Mouse (Mus musculus): ENCODE data around the gene Ezr. TPM values are rescaled to one million over a fixed set of nuclear protein-coding genes. Genes with fewer than 3 reads are reported as not detected.

Ezr gene
- polyA plus RNA-seq, 1 experiment = 44.5 TPM

GRCm38 (mm10) chr17:6767771-6768170 is 14.8 kb downstream of the Ezr start:
- no peak for TF ChIP-seq POLR2A (IDR thresholded peaks at IDR 0.05; ENCODE audit: borderline replicate concordance, extremely low read depth, insufficient read depth, insufficient read length, poor library complexity, severe bottlenecking)
- TF ChIP-seq CTCF (IDR thresholded peaks at IDR 0.05; ENCODE audit: borderline replicate concordance, extremely low read depth, insufficient read depth, insufficient read length) = no peak
- DNase-seq (ENCODE audit: low read depth) = no peak

DNA sequence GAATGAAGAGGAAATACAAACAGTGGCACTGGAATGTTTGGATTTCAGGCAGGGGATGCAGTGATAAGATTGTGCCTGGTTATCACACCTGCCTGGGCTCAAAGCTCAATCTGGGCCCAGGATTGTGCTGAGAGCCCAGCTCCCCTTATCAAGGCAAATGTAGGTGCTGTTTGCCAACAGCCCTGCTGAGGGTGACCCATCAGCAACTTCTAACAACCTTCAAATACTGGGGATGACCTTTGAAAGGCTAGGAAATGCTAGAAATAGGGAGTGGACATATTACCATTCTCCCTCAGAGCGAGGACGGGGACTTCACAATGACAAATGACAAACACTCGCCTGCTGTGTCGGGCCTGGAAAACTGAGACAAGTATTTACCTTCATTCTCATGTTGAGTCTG is 15.8 kb downstream of the Ezr start:
- TF ChIP-seq CTCF (IDR thresholded peaks at IDR 0.05; ENCODE audit: borderline replicate concordance, extremely low read depth, insufficient read depth, insufficient read length) (no peak), POLR2A (IDR thresholded peaks at IDR 0.05; ENCODE audit: borderline replicate concordance, extremely low read depth, insufficient read depth, insufficient read length, poor library complexity, severe bottlenecking) (no peak)
- no peak for DNase-seq (ENCODE audit: low read depth)

GRCm38 (mm10) chr17:6765886-6766285 is 16.7 kb downstream of the Ezr start:
- TF ChIP-seq POLR2A (IDR thresholded peaks at IDR 0.05; ENCODE audit: borderline replicate concordance, extremely low read depth, insufficient read depth, insufficient read length, poor library complexity, severe bottlenecking) = no peak
- no peak for TF ChIP-seq CTCF (IDR thresholded peaks at IDR 0.05; ENCODE audit: borderline replicate concordance, extremely low read depth, insufficient read depth, insufficient read length)
- DNase-seq (ENCODE audit: low read depth) = no peak

DNA sequence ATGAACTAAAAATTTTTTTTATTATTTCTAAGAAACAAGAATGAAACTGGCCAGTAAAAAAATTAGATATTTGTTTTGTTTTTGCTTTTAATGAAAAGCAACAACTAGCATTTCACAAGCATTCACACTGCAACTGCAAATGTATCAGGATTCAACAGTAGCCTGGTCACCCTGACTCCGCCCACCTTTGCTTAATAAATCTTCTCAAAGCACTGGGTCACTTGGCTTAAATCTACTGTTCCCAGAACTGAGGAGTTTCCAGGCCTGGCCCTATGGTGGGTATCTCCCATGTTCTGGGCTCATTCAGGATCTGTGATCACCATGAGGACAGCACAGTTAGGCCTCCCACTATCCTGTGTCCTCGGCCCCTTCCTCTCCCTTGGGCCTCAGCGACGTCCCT is 17.9 kb downstream of the Ezr start:
- no peak for DNase-seq (ENCODE audit: low read depth)
- no peak for TF ChIP-seq POLR2A (IDR thresholded peaks at IDR 0.05; ENCODE audit: borderline replicate concordance, extremely low read depth, insufficient read depth, insufficient read length, poor library complexity, severe bottlenecking)
- TF ChIP-seq CTCF (IDR thresholded peaks at IDR 0.05; ENCODE audit: borderline replicate concordance, extremely low read depth, insufficient read depth, insufficient read length) = no peak

DNA sequence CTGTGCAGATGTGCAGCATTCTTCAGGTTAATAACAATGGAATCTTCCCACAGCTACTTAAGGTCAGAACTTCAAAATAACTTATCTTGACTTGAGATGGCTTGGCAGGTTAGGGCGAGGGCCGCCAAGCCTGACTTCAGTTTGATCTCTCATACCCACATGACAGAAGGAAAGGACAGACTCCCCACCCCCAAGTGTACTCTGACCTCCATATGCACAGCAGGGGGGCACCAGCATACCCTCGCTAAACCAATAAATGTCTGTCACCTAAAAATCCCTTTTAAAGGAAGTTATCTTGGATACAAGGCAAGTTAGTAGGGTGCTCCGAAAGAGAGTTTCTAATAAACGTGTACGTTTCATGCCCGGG is 18.4 kb downstream of the Ezr start:
- DNase-seq (ENCODE audit: low read depth) = no peak
- no peak for TF ChIP-seq CTCF (IDR thresholded peaks at IDR 0.05; ENCODE audit: borderline replicate concordance, extremely low read depth, insufficient read depth, insufficient read length)
- no peak for TF ChIP-seq POLR2A (IDR thresholded peaks at IDR 0.05; ENCODE audit: borderline replicate concordance, extremely low read depth, insufficient read depth, insufficient read length, poor library complexity, severe bottlenecking)

DNA sequence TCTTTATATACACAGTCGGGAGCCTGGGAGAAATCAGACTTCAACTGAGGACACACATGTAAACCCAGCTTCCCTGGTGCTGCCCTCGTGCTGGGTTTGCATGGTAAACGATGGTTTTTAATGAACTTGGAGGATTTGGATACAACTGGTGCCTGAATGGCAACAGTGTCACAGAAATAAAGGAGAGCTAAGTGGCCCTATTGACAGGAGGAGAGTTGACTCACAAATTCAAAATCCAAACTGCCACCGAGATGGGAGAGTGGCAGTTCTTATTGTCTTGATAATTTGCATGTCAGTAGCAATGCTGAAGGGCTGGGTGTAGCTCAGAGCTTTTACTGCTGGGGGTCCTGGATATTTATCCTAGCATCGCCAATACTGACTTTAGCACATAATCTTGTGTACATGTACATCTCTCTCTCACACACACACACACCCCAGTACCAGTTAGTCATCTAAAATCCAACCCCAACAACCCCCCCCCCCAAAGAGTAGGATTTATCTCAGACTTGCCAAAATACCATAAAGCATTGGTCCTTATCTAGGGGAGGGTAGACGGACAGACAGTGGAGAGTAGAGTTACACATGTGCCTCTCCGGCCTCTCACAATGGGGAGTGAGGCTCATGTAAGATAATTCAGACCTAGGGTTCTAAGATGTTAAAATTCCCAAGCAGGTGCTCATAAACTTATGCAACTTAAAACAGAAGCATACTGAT is 18.9 kb downstream of the Ezr start:
- TF ChIP-seq POLR2A (IDR thresholded peaks at IDR 0.05; ENCODE audit: borderline replicate concordance, extremely low read depth, insufficient read depth, insufficient read length, poor library complexity, severe bottlenecking) (no peak), CTCF (IDR thresholded peaks at IDR 0.05; ENCODE audit: borderline replicate concordance, extremely low read depth, insufficient read depth, insufficient read length) (no peak)
- DNase-seq (ENCODE audit: low read depth) = peak; percentile 91

GRCm38 (mm10) chr17:6759717-6760292 is 22.8 kb downstream of the Ezr start:
- DNase-seq (ENCODE audit: low read depth) = peak; percentile 52
- TF ChIP-seq CTCF (IDR thresholded peaks at IDR 0.05; ENCODE audit: borderline replicate concordance, extremely low read depth, insufficient read depth, insufficient read length) (no peak), POLR2A (IDR thresholded peaks at IDR 0.05; ENCODE audit: borderline replicate concordance, extremely low read depth, insufficient read depth, insufficient read length, poor library complexity, severe bottlenecking) (no peak)

DNA sequence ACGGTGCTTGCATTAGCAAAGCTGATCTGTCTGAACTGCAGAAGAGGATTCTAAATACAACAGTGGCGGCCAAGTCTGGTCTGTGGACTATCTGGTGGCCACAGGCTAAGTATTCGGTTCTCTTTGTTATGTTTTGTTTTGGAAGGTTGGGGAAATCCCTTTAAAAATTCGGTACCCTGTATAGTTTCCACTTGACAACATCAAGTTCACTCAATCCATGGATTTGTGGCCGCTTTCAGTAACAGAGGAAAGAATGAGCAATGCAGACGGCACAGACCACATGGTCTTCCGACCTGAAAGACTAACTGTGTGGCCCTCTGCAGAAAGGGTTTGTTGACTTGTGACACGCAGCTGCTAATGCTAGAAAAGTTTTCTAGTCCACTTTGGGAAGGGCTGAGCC is 23.7 kb downstream of the Ezr start:
- no peak for DNase-seq (ENCODE audit: low read depth)
- TF ChIP-seq POLR2A (IDR thresholded peaks at IDR 0.05; ENCODE audit: borderline replicate concordance, extremely low read depth, insufficient read depth, insufficient read length, poor library complexity, severe bottlenecking) (no peak), CTCF (IDR thresholded peaks at IDR 0.05; ENCODE audit: borderline replicate concordance, extremely low read depth, insufficient read depth, insufficient read length) (no peak)

- TF ChIP-seq CTCF (IDR thresholded peaks at IDR 0.05; ENCODE audit: borderline replicate concordance, extremely low read depth, insufficient read depth, insufficient read length) = no peak
- no peak for DNase-seq (ENCODE audit: low read depth)
Observed at GRCm38 (mm10) chr17:6757902-6758301, 24.7 kb downstream of the Ezr start.

GRCm38 (mm10) chr17:6755873-6756272 is 26.7 kb downstream of the Ezr start:
- DNase-seq (ENCODE audit: low read depth) = no peak
- TF ChIP-seq CTCF (IDR thresholded peaks at IDR 0.05; ENCODE audit: borderline replicate concordance, extremely low read depth, insufficient read depth, insufficient read length) (no peak), POLR2A (IDR thresholded peaks at IDR 0.05; ENCODE audit: borderline replicate concordance, extremely low read depth, insufficient read depth, insufficient read length, poor library complexity, severe bottlenecking) (no peak)

DNA sequence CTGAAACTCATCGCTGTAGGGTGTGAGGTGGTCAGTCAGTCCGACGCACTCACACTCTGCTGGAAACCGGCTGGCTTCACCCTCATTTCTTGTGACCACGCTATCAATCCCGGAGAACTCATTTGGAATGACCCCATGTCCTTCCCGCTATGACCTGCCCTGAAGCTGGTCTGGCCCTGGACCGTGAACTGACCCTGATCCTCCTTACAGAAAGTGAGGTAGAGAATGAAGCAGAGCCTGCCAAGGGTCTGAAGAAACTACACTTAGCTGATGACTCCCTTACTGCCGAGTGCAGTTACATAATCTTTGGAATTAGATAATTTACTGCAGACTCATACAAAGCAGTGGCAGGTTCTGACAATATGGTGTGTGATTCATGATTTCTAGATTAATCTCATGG is 27.4 kb downstream of the Ezr start:
- no peak for TF ChIP-seq CTCF (IDR thresholded peaks at IDR 0.05; ENCODE audit: borderline replicate concordance, extremely low read depth, insufficient read depth, insufficient read length)
- DNase-seq (ENCODE audit: low read depth) = no peak

DNA sequence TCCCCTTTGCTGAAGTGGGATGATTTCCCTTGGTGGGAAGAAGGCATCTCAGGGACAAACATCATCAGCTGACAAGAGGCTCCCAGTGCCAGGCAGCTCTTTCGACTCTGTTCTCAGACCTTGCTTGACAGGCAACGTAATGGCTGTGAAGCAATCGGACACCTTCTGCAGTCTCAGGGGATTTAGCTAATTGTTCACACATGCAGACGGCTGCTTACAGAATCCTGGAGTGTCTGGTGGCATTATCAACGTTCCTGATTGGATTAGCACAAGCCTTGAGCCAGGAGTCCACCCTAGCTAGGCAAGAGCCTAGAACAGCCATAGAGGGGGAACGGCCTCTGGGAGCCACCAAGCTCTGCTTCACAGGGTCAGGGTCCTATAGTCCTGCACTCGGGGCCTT is 30.2 kb downstream of the Ezr start:
- peak; percentile 51 for DNase-seq (ENCODE audit: low read depth)
- TF ChIP-seq POLR2A (IDR thresholded peaks at IDR 0.05; ENCODE audit: borderline replicate concordance, extremely low read depth, insufficient read depth, insufficient read length, poor library complexity, severe bottlenecking) (no peak), CTCF (IDR thresholded peaks at IDR 0.05; ENCODE audit: borderline replicate concordance, extremely low read depth, insufficient read depth, insufficient read length) (no peak)

Measured in brain, embryonic 14.5 days (tissue).